Mouse (Mus musculus) heart, postnatal 0 days (tissue): Measurements from ENCODE around the gene St6gal1. TPM values are rescaled to one million over a fixed set of nuclear protein-coding genes. Genes with fewer than 3 reads are reported as not detected.

Experiments
- ATAC-seq: fragments of 200-750 bp; cut with Nextera tagmentation; 2 replicates; pipeline ENCODE4 v1.8.0; 2017; ENCODE audit warnings: low read depth, moderate number of reproducible peaks, moderate library complexity; ENCODE audit not compliant: insufficient read depth
- DNase-seq: peaks from one replicate; pipeline ENCODE4 v3.0.0-alpha.2; 2016; ENCODE audit warnings: low spot score
- H3K27ac ChIP-seq: fragments of 300-500 bp; sonication (generic); 2 replicates; pipeline ENCODE4 v1.5.1; 2014; ENCODE audit warnings: low read depth, mild to moderate bottlenecking
- H3K27me3 ChIP-seq: fragments of 300-500 bp; sonication (generic); 2 replicates; pipeline ENCODE4 v1.6.1; 2014; ENCODE audit warnings: low read length, mixed read lengths; ENCODE audit not compliant: control insufficient read depth, insufficient read depth
- H3K36me3 ChIP-seq: fragments of 300-500 bp; sonication (generic); replicated peaks from 2 replicates; pipeline ENCODE4 v1.6.1; 2014; ENCODE audit warnings: low read length, mixed read lengths; ENCODE audit not compliant: control insufficient read depth, insufficient read depth
- H3K4me1 ChIP-seq: fragments of 300-500 bp; sonication (generic); 2 replicates; pipeline ENCODE4 v1.6.1; 2014; ENCODE audit warnings: antibody characterized with exemption; ENCODE audit not compliant: control insufficient read depth, insufficient read depth
- H3K4me2 ChIP-seq: fragments of 300-500 bp; sonication (generic); 2 replicates; pipeline ENCODE4 v1.6.1; 2014; ENCODE audit warnings: low read depth, mild to moderate bottlenecking, low read length, moderate library complexity
- H3K4me3 ChIP-seq: fragments of 300-500 bp; sonication (generic); 2 replicates; pipeline ENCODE4 v1.5.1; 2014; ENCODE audit warnings: low read depth, low read length
- H3K9ac ChIP-seq: fragments of 300-500 bp; sonication (generic); replicated peaks from 2 replicates; pipeline ENCODE4 v1.6.1; 2014; ENCODE audit warnings: low read depth, low read length, mixed read lengths
- H3K9me3 ChIP-seq: fragments of 300-500 bp; sonication (generic); replicated peaks from 2 replicates; pipeline ENCODE4 v1.6.1; 2016; ENCODE audit warnings: low read length; ENCODE audit not compliant: control insufficient read depth
- CTCF ChIP-seq: IDR thresholded peaks from 2 replicates; pipeline ENCODE4 v1.5.1; 2016; ENCODE audit warnings: antibody characterized with exemption, control low read depth, low read depth
- EP300 ChIP-seq: IDR thresholded peaks from 2 replicates; pipeline ENCODE4 v1.6.1; 2016; ENCODE audit warnings: antibody characterized with exemption, low read depth
- WGBS: fragments of 180-500 bp; shearing (Covaris S2); extraction: QIAGEN DNeasy Blood & Tissue Kit; methylation state at CpG from one replicate; pipeline ENCODE4 v1.1.7; 2014; 5-methylcytosine and 5-hydroxymethylcytosine counted together
- polyA plus RNA-seq: library from polyadenylated mRNA; unstranded; fragments of >200 nt; fragmentation: Nextera tagmentation; extraction: Ambion mirVana; gene quantifications from 2 replicates; pipeline ENCODE4 v1.2.1, GENCODE M21; 2015
- total RNA-seq: library from RNA; depleted of rRNA; stranded (reverse); fragments of >200 nt; gene quantifications from 2 replicates; pipeline ENCODE4 v1.2.3, GENCODE M21; 2014; ENCODE audit warnings: low replicate concordance

The St6gal1 gene
- total and polyA plus RNA-seq, 2 experiments from 2014 or later: 10.0 to 23.5 TPM

GRCm38 (mm10) chr16:23259580-23259979 lies 35.0 kb downstream of the St6gal1 start:
- DNase-seq (no peak), ATAC-seq (0 out of 2 replicates have a peak, but pooled peaks have one; percentile 26)
- Histone ChIP-seq H3K9me3 (no peaks in the 10 kb centered on the region), H3K36me3 (peaks cover 2% of the 10 kb centered on the region; the same call in 1 of the 2 replicates), H3K27ac (no peak overlapping the region), H3K9ac (no peak overlapping the region), H3K4me1 (peaks cover 13% of the 10 kb centered on the region), H3K4me3 (no peak overlapping the region), H3K4me2 (no peak overlapping the region), H3K27me3 (0 out of 2 replicates have a peak, but pooled peaks cover 5% of the 10 kb centered on the region)
- 43% methylated on average over 3 of the region's 3 CpGs for WGBS
- TF ChIP-seq EP300: no peak

GRCm38 (mm10) chr16:23262131-23262768 lies 37.7 kb downstream of the St6gal1 start:
- no peaks in the 10 kb centered on the region for H3K27me3 ChIP-seq
- WGBS: 17% methylated on average over 2 of the region's 10 CpGs
- H3K27ac ChIP-seq: no peak overlapping the region
- H3K4me2 ChIP-seq: no peak overlapping the region
- peak; percentile 59 for ATAC-seq
- H3K9ac ChIP-seq: no peak overlapping the region
- no peak for DNase-seq
- peaks cover 6% of the 10 kb centered on the region; the same call in 1 of the 2 replicates for H3K36me3 ChIP-seq
- H3K4me3 ChIP-seq: no peak overlapping the region
- TF ChIP-seq EP300 (no peak), CTCF (no peak)
- peaks cover 13% of the 10 kb centered on the region for H3K4me1 ChIP-seq
- no peaks in the 10 kb centered on the region for H3K9me3 ChIP-seq

GRCm38 (mm10) chr16:23262846-23263245 lies 38.3 kb downstream of the St6gal1 start:
- H3K27me3 ChIP-seq: no peaks in the 10 kb centered on the region
- H3K4me1 ChIP-seq: peaks cover 13% of the 10 kb centered on the region
- no peaks in the 10 kb centered on the region for H3K9me3 ChIP-seq
- 79% methylated on average over 5 of the region's 5 CpGs for WGBS
- H3K4me2 ChIP-seq: no peak overlapping the region
- H3K27ac ChIP-seq: no peak overlapping the region
- TF ChIP-seq EP300 (no peak), CTCF (no peak)
- ATAC-seq: no peak
- H3K36me3 ChIP-seq: peaks cover 6% of the 10 kb centered on the region; the same call in 1 of the 2 replicates
- no peak overlapping the region for H3K4me3 ChIP-seq
- H3K9ac ChIP-seq: no peak overlapping the region
- no peak for DNase-seq

GRCm38 (mm10) chr16:23264999-23265398 lies 40.5 kb downstream of the St6gal1 start:
- no peak for TF ChIP-seq CTCF
- no peak for TF ChIP-seq EP300
- H3K4me1 ChIP-seq: no peaks in the 10 kb centered on the region
- H3K4me2 ChIP-seq: no peak overlapping the region
- H3K9ac ChIP-seq: no peak overlapping the region
- H3K27ac ChIP-seq: no peak overlapping the region
- peaks cover 6% of the 10 kb centered on the region; the same call in 1 of the 2 replicates for H3K36me3 ChIP-seq
- ATAC-seq (no peak), DNase-seq (no peak)
- no peaks in the 10 kb centered on the region for H3K27me3 ChIP-seq
- whole genome bisulfite sequencing: 88% methylated on average over 12 of the region's 12 CpGs
- no peaks in the 10 kb centered on the region for H3K9me3 ChIP-seq
- H3K4me3 ChIP-seq: no peak overlapping the region

GRCm38 (mm10) chr16:23265481-23265880 lies 40.9 kb downstream of the St6gal1 start:
- no peak overlapping the region for H3K27ac ChIP-seq
- H3K4me1 ChIP-seq: peaks cover 4% of the 10 kb centered on the region; the same call in 1 of the 2 replicates
- no peaks in the 10 kb centered on the region for H3K27me3 ChIP-seq
- DNase-seq (no peak), ATAC-seq (no peak)
- no peak for TF ChIP-seq EP300
- no peak for TF ChIP-seq CTCF
- H3K36me3 ChIP-seq: peaks cover 6% of the 10 kb centered on the region; the same call in 1 of the 2 replicates
- no peak overlapping the region for H3K9ac ChIP-seq
- no peak overlapping the region for H3K4me2 ChIP-seq
- WGBS: 61% methylated on average over 6 of the region's 6 CpGs
- H3K4me3 ChIP-seq: no peak overlapping the region
- H3K9me3 ChIP-seq: no peaks in the 10 kb centered on the region

GRCm38 (mm10) chr16:23266293-23266692 lies 41.8 kb downstream of the St6gal1 start:
- ATAC-seq: no peak
- no peak overlapping the region for H3K4me2 ChIP-seq
- no peaks in the 10 kb centered on the region for H3K9me3 ChIP-seq
- DNase-seq: no peak
- no peaks in the 10 kb centered on the region for H3K27me3 ChIP-seq
- TF ChIP-seq EP300 (no peak), CTCF (no peak)
- H3K36me3 ChIP-seq: peaks cover 6% of the 10 kb centered on the region; the same call in 1 of the 2 replicates
- H3K9ac ChIP-seq: no peak overlapping the region
- H3K27ac ChIP-seq: no peak overlapping the region
- 91% methylated on average over 11 of the region's 11 CpGs for WGBS
- no peak overlapping the region for H3K4me3 ChIP-seq
- peaks cover 7% of the 10 kb centered on the region for H3K4me1 ChIP-seq
